Mouse (Mus musculus) cerebellum, adult 11 months (tissue): Measurements from ENCODE around the gene Tmtc2.

Source experiments
- DNase-seq: peaks from one replicate; pipeline ENCODE4 v3.0.0; 2022

Tmtc2 gene

GRCm38 (mm10) chr10:105544004-105545003 lies 29.9 kb downstream of the Tmtc2 start:
- DNase-seq: no peak

GRCm38 (mm10) chr10:105542081-105542480 lies 32.2 kb downstream of the Tmtc2 start:
- no peak for DNase-seq

GRCm38 (mm10) chr10:105539697-105540096 lies 34.6 kb downstream of the Tmtc2 start:
- no peak for DNase-seq

- no peak for DNase-seq
These were observed 37.3 kb downstream of the Tmtc2 start for GRCm38 (mm10) chr10:105536910-105537309.

- DNase-seq: no peak
These were observed 38.4 kb downstream of the Tmtc2 start for GRCm38 (mm10) chr10:105535848-105536247.

GRCm38 (mm10) chr10:105532747-105533146 lies 41.5 kb downstream of the Tmtc2 start:
- DNase-seq: no peak

GRCm38 (mm10) chr10:105532019-105532525 lies 42.2 kb downstream of the Tmtc2 start:
- DNase-seq: no peak

- DNase-seq: no peak
These were observed 43.0 kb downstream of the Tmtc2 start for GRCm38 (mm10) chr10:105531080-105531894.

GRCm38 (mm10) chr10:105523405-105524088 lies 50.7 kb downstream of the Tmtc2 start:
- DNase-seq: no peak

- DNase-seq: no peak
These were observed 51.8 kb downstream of the Tmtc2 start for GRCm38 (mm10) chr10:105522431-105522830.

- DNase-seq: no peak
These were observed 55.0 kb downstream of the Tmtc2 start for GRCm38 (mm10) chr10:105519154-105519806.

GRCm38 (mm10) chr10:105518144-105518543 lies 56.1 kb downstream of the Tmtc2 start:
- no peak for DNase-seq

GRCm38 (mm10) chr10:105513777-105514322 lies 60.4 kb downstream of the Tmtc2 start:
- DNase-seq: no peak

- no peak for DNase-seq
These were observed 64.4 kb downstream of the Tmtc2 start for GRCm38 (mm10) chr10:105509896-105510272.

- DNase-seq: peak; percentile 36
These were observed 64.9 kb downstream of the Tmtc2 start for GRCm38 (mm10) chr10:105509146-105509895.

GRCm38 (mm10) chr10:105507982-105508786 lies 66.1 kb downstream of the Tmtc2 start:
- DNase-seq: no peak

GRCm38 (mm10) chr10:105506046-105506445 lies 68.2 kb downstream of the Tmtc2 start:
- DNase-seq: peak; percentile 76

- no peak for DNase-seq
These were observed 69.8 kb downstream of the Tmtc2 start for GRCm38 (mm10) chr10:105504472-105504871.

- no peak for DNase-seq
These were observed 72.5 kb downstream of the Tmtc2 start for GRCm38 (mm10) chr10:105501736-105502135.

- DNase-seq: no peak
These were observed 73.8 kb downstream of the Tmtc2 start for GRCm38 (mm10) chr10:105500482-105500881.
